Mouse (Mus musculus) megakaryocyte, embryonic 14.5 days (primary cell): ENCODE data around the gene Mrgpre.

Source experiments
- FLI1 ChIP-seq: IDR thresholded peaks from 2 replicates; pipeline ENCODE4 v1.6.1; 2012; ENCODE audit warnings: low read length, inconsistent platforms, mixed read lengths
- GATA1 ChIP-seq: IDR thresholded peaks from 3 replicates; pipeline ENCODE4 v1.6.1; 2012; ENCODE audit warnings: mixed read lengths, low read length, inconsistent platforms, borderline replicate concordance

DNA sequence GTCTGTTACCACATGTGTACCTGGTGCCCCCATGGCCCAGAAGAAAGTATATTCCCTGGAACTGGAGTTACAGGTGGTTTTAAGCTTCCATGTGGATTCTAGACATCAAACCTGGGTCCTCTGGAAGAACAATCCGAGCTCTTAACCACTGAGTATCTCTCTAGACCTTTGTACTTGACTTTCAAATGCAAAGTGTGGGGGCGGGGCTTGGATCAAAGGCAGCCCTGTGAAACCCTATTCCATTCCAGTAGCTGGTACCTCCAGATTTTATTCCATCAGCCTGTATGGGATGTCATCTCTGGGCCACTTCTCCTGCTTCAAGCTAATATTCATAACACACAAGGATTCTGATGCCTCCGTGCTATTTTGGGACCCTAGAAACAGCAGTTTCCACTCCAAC lies 8.2 kb downstream of the Mrgpre start:
- TF ChIP-seq GATA1 = no peak
- no peak for TF ChIP-seq FLI1
